Mouse (Mus musculus): ENCODE results near the gene Olfr303.
"Not testable (repeated sequence)": the region's sequence is repeated elsewhere in the genome, so short reads cannot be mapped to it uniquely, and the experiment has no call there.

Olfr303 gene

DNA sequence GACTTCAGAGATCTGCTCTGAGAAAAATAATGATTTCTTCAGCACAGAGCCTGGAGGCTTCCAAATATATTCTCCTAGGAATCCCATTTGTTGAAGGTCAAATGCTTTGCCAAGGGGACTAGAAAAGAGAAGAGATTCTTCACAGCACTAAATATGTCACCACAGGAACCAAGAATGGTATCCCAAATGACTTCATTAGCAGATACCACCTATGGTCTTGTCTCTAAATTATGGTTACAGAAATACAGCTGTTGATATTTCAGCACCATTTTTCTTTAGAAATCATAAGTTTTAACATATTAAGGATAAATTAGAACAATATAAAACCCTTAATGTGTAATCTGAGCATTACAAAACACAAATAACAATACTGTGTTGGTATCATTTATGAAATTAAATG lies at the start of gene Olfr303:
TSS of gene Olfr303 (minus strand) at position 101 of the 400 bp plus-strand sequence.
- no peak for DNase-seq (ENCODE audit: extremely low read depth, low read depth, low spot score)

GRCm38 (mm10) chr7:86403546-86403945 lies 6.0 kb upstream of the Olfr303 start, which contains the start of gene Olfr301:
Olfr301 (plus strand) TSS chr7:86403846.
- DNase-seq (ENCODE audit: extremely low read depth, low read depth, low spot score): no peak

DNA sequence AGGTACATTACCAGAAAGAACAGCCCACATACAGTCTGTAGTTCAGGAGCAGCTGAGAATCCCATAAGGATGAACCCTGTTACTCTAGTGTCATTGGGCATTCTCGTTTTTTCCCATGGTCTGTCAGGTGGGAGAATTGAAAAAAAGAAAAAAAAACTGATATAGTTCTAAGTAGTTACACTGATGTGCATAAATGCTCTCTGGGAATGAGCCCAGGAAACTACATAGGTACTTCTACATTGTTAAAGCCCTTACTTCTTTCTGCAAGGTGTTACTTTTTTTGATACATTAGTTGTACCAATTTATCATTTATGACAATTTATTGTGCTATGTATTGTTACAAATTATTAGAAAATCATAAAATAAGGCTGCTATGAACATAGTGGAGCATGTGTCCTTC lies 11.0 kb downstream of the Olfr303 start, which contains the start of gene Olfr304:
TSS of gene Olfr304 (minus strand) at position 101 of the 400 bp plus-strand sequence.
- no peak for DNase-seq (ENCODE audit: extremely low read depth, low read depth, low spot score)

DNA sequence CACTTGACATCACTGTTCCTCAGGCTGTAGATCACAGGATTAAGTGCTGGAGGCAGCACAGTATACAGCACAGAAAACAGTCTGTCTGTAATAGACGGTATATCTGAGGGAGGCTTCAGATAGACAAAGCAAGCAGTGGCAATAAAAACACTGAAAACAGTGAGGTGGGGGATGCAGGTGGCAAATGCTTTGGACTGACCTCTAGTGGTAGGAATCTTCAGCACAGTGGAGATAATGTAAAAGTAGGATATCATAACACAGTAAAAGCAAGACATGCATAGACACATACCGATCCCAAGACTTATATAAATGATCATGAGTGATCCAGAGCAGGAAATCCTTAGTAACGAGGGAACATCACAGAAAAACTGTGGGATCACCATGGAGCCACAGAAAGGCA lies 11.8 kb downstream of the Olfr303 start:
- DNase-seq (ENCODE audit: extremely low read depth, low read depth, low spot score): no peak

DNA sequence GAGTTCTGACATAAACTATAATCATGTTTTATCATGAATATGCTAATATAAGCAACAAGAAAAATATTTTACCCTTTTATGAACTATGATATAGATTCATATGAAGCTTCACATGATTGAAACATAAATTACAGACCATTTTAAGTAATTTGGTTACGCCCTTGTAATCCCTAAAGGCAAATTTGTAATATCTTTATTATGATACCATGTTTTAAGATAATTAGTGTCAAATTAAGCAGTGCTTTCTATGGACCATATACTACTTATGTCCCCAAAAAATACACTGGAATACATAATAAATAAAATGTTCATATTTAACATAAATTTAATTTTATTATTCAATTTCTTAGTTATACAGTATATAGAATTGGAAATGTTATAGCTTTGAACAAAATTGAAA lies 30.8 kb downstream of the Olfr303 start, which contains the start of gene Olfr305:
TSS of gene Olfr305 (minus strand) at position 101 of the 400 bp plus-strand sequence.
- DNase-seq (ENCODE audit: extremely low read depth, low read depth, low spot score): no peak

- DNase-seq (ENCODE audit: extremely low read depth, low read depth, low spot score): not testable (repeated sequence)
Measured at GRCm38 (mm10) chr7:86346296-86346695, 51.3 kb downstream of the Olfr303 start.

- DNase-seq (ENCODE audit: extremely low read depth, low read depth, low spot score): no peak
Measured at GRCm38 (mm10) chr7:86344253-86344652, 53.3 kb downstream of the Olfr303 start.

- DNase-seq (ENCODE audit: extremely low read depth, low read depth, low spot score): no peak
Measured at GRCm38 (mm10) chr7:86342881-86343565, 54.6 kb downstream of the Olfr303 start.

Measured in fat pad, adult 2 months (tissue).